Mouse (Mus musculus): Measurements from ENCODE around the gene Nrxn1. TPM values are rescaled to one million over a fixed set of nuclear protein-coding genes. Genes with fewer than 3 reads are reported as not detected.

Gene Nrxn1
- total RNA-seq, 2 experiments from 2014 or later, result 1.8 TPM

DNA sequence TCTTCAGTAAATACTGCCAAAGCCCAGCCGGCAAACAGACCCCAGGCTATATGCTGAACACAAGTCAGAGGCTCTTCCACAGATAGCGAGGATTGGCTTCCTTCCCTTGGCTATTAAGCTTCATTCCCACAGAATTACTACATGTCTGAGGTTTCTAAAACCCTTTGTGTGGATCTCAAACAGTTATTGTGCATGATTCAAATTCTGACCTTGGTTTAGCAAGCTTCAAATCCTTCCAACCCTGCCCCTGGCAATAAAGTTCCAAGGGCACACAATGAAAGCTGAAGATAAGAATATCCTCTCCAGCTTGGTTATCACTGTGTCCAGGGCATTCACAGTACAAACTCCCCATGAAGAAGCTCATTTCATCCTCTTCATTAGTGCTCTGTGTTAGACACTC lies 416.2 kb downstream of the Nrxn1 start:
- DNase-seq (ENCODE audit: low spot score in 2 of 2), result no peak

DNA sequence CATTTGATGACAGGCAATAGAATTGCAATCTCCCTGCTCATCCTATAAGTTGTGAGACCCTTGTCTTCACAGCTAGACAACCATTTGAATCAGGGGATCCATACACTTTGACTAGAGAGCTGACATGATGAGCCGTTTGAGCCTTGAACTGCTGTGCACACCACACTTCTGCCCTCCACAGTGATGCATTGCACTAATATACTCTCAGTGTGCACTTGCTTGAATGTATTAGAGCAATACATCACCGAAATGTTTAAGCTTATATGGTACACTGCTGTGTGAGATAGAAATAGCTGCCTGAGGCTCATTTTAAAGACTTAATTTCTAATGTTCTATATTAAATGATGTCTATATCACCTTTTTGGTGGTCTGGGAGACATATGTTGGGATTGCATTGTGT lies 430.6 kb downstream of the Nrxn1 start:
- no peak for DNase-seq (ENCODE audit: low spot score in 2 of 2)

DNA sequence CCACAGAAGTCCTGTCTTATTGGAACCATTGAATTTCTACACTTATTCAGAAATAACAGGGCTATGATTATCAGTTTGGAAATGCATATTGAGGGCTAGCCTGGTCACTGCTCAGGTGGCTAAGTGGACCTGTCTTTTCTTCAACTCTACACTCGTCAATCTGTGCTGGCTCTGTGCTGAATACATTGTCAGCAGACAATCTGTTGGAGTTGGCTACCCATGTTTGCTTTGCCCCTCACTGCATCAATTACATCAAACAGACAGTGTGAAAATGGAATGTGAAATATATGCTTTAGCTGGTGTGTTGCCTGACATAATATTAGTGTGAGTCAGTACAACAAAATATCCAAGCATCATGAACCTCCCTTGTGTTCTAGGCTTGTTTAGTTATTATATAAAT lies 438.4 kb downstream of the Nrxn1 start:
- no peak for DNase-seq (ENCODE audit: low spot score in 2 of 2)

DNA sequence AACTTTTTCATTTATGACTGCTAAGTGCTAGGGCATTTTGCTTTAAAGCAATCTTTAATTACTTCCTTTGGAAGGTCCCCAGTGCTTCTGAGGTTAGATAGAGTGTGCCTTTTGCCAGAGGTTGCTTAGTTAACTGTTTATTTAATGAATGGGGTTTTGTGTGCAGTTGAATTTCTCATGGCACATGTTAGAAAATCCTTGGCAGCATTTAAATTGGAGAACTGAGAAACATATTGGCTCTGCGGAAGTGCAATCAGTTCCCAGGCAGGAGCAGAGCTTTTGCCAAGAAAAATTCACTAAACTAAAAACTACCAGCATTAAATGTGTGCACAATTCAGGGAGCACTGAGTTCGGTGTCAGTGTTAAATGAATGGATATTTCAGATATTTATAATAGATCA lies 439.5 kb downstream of the Nrxn1 start:
- DNase-seq (ENCODE audit: low spot score in 2 of 2), result no peak

DNA sequence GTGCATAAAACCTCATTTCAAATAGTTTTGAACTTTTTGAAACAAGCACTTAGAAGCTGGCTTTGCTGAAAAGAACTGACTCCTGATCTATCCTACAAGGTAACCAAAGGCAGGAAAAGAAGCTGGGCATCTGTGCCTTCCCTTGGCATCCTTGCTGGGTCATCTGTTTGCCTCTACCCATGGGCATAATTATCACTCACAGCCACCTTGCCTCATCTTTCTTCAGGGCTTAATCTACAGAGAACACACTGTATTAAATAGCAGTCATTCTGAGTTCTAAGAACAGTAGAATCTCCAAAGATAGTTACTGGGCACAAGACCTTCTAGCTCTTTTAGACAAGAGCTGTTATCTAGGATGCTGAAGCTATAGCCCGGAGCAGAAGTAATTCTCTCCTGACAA lies 442.6 kb downstream of the Nrxn1 start:
- no peak for DNase-seq (ENCODE audit: low spot score in 2 of 2)

DNA sequence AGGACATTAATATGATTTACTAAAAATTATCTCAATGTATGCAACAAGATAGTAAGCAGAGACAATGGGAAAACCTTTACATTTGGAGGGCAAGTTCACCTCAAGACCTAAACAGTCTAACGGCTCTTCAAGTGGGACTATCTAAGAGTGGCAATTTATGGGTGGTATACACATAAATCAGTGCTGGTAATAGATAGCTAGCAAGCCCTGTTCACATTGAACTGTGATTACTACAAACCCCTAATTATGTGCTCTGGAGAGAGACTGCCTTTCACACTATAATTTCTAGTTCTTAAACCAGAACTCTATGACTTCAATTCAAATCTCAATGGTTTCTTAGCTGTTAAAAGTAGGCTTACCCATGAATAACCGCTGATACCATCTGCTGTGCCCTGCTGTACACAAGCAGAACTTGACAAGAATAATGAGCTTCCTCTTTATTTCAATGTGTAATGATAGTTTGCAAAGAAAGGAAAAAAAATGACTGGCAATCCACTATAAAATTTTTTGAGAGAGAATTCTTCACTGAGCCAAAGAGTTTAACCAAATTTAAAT lies 453.8 kb downstream of the Nrxn1 start:
- no peak for DNase-seq (ENCODE audit: low spot score in 2 of 2)

DNA sequence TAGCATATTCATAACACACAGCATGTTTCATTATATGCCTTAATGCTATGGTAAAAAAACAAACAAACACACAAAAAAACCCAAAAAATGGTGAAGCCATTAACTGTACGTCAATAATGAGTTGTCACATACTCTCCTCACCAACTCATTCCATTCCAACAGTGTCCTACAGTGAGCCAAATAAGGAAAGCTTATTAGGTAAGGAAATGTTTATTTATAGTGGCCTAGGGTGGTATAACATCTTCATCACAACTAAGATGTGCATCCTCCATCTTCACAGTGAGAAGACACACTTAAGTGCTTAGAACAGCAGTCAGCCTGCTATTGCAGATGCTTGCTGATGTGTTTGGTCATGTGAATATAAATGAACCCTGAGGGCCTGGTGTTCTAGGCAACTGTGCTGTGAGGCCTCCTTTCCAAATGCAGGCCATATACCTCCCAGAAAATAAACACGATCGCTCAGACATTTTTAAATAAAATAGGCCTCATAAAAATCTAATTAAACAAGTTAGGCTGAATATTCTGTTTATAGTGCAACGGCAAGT lies 454.6 kb downstream of the Nrxn1 start:
- no peak for DNase-seq (ENCODE audit: low spot score in 2 of 2)

DNA sequence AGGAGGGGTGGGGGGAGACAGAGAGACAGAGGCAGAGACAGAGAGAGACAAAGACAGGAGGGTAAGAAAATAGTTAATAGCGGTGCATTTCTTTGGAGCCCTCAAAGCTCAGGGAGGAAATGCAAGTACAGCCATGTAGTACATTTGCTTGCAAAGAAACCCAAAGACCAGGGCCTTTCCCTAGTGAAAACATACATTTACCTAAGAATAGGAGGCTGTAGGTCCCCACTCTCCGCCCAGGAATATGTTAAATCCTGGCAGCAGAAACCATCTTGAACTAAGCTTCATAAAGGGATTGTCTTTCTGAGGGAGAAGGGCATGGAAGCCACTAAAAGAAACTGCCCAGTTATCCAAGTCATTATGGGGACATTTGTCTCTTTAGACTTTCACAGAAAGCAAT lies 461.5 kb downstream of the Nrxn1 start:
- no peak for DNase-seq (ENCODE audit: low spot score in 2 of 2)

DNA sequence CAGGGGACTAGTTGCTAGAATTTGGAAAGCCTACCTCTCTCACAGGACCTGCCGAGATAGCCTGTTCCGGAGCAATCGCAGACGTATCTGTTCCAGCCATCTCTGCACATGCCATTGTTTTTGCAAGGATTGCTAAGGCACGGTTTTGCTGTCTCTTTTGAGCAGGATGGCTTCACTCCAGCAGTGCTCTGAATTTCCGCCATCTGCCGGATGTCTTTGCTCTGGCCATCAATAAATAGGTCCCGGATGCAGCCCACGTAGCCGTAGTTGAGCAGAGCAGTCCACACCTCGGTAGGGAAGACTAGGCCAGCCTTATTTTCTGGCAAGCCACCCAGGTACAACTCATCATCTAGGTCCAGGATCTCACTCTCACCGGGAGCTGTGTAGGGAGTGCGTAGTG lies 463.0 kb downstream of the Nrxn1 start:
- no peak for DNase-seq (ENCODE audit: low spot score in 2 of 2)

DNA sequence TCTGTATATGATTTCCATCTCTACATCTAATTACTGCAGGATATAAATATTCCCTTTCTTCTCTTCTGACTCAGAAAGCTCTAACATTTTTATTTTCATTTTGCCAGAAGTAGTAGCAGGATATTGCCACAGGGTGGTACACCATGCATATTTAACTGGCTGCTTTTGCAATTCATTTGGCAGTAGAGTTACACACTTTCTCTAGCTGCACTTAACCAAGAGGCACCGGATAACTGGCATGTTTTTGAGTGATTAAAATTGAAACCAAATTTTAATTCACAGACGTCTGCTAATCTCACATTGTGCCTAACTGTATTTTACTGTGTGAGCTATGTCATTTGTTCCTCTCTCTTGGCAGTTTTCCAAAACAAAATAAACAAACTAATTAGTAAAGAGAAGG lies 464.4 kb downstream of the Nrxn1 start:
- DNase-seq (ENCODE audit: low spot score in 2 of 2), result no peak

DNA sequence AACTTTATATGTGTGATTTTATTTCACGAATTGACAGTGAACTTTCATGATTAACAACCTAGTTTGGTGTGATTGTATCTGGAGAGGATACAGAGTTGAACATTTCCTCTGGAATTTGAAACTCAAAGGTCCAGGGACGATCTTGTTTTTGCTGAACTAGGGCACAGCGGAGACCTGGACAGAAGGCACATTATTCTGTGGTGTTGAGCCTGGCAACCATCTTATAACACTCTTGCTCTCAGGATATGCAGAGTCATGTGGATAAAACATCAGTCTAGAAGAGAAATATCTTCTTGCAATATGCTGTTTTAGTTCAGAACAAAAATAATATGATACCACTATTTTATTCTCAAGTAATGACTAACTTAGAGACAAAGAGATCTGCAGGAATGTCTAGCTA lies 464.9 kb downstream of the Nrxn1 start:
- DNase-seq (ENCODE audit: low spot score in 2 of 2), result no peak

DNA sequence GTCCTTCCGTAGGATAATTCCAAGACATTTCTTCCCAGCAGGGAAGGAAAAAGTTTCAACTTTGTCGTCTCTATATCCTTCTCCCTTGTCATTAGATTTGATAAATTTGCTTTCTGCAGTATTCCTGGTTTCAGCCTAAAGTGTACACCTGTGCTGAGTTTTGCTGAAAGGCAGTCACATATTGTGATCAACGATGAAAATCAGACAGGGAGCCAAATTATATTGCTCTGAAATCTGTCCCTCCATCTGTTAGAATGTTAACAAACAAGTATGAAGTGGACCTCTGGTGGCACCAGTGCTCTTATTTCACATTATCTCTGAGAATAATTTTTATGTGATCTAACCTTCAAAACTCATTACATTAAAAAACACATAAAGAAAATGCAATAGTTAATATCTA lies 465.5 kb downstream of the Nrxn1 start:
- DNase-seq (ENCODE audit: low spot score in 2 of 2), result no peak

DNA sequence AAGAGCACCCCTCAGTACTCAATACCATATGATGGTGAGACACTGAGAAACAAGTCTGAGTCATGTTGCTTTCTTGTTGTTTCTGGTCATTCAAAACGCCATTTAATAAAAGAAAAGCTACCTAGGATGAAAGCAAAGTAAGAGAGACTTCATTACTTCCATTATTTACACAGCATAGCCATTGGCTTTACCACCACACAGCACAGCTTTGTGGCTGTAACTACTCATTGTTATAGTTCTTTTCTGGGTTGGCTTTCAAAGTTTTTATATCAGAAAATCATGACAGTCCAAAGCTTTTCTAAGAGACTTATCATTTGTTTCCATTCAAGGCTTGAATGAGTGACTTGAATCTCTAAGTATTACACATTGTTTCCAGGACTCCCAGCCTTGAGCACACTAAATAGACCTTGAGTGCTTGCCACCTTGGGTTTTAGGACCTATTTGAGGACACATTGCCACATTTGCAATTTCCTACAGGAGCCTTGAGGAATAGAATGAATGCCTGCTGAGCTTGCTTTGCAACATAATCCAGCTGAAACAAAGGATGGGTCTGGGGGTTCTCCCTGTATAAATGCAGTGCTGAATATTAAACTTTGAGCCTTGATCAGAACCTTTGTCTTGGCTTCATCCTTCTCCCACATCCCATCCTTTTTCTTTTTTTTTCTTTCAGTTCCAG lies 468.1 kb downstream of the Nrxn1 start:
- no peak for DNase-seq (ENCODE audit: low spot score in 2 of 2)

DNA sequence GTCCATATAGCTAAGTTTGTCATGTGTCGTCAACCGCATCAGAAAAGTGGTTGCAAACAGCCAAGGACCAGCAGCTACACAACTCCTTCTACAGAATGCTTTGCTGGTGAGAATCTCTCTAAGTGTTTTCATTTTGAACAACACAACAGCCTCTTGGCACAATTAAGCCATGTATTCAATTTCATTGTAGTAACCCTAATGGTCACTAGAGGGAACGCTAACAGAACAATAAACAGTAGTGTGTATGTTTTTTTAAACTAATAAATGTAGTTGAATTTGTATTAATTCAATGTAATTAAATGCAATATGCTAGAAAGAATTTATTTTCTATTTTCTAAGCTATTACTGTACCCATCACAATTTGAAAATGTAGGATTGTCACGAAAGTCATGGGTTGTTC lies 471.0 kb downstream of the Nrxn1 start:
- DNase-seq (ENCODE audit: low spot score in 2 of 2), result no peak

DNA sequence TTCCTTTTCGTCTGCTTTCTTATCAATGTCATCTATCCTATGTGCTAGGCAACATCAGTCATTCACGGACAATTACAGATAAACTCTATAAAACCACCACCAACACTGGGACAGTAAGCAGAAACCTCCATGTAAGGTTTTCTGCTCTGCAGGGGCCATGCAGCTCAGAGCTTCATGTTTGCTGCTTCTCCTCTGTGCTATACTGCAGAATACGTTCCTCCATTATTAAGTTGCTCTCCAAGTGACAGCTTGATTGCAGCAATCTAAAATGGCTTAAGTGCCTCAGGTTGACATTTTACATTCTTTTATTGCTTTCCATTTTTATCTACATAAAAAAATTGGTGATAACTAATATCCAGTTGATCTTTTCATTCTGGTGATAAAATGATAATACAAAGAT lies 477.9 kb downstream of the Nrxn1 start:
- no peak for DNase-seq (ENCODE audit: low spot score in 2 of 2)

DNA sequence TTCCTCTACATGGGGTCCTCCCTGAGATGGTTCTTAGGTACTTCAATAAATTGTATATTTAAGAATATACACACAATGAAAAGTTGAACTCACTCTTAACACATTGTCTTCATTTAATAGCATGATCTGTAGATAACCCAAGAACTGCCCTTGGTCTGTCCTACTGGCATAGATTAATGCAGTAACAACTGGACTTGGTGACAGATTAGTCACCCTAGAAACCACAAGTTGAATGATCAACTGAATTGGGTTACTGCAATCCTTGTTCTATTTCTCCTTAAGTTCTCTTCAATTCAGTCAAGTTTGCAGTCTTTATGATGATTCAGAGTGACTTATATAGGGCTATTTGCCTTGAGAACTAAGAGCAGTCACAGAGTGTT lies 485.5 kb downstream of the Nrxn1 start:
- no peak for DNase-seq (ENCODE audit: low spot score in 2 of 2)

DNA sequence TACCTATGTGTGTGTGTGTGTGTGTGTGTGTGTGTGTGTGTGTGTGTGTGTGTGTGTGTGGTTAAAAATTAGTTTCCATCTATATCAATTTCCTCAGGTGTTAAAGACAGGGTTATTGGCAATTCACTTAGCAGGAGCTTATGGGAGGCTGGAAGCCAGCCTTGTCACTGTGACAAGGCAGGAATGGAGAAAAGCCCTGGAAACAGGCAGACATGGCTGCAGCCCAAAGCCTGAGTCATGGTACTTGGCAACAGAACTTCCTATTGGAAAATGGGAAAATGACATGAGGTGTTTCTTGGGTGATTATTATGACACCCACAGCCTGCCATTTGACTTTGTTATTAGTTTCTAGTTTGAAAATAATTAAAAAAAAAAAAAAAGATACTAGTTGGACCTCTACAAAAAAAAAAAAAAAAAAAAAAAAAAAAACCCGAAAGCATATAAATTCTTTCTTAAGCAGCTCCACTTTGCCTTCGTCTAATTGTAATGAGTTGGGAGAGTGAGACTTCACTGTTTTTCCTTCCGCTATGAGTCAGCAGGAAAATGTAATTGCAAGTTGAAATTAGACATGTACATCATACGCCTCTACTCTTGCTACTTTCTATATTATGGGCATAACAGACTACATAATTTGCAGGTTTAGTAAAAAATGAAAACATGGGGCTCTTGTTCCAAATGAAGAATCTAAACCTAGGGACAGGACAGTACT lies 486.0 kb downstream of the Nrxn1 start:
- peak in 1 of 2 experiments; percentile 9 for DNase-seq (ENCODE audit: low spot score in 2 of 2)

DNA sequence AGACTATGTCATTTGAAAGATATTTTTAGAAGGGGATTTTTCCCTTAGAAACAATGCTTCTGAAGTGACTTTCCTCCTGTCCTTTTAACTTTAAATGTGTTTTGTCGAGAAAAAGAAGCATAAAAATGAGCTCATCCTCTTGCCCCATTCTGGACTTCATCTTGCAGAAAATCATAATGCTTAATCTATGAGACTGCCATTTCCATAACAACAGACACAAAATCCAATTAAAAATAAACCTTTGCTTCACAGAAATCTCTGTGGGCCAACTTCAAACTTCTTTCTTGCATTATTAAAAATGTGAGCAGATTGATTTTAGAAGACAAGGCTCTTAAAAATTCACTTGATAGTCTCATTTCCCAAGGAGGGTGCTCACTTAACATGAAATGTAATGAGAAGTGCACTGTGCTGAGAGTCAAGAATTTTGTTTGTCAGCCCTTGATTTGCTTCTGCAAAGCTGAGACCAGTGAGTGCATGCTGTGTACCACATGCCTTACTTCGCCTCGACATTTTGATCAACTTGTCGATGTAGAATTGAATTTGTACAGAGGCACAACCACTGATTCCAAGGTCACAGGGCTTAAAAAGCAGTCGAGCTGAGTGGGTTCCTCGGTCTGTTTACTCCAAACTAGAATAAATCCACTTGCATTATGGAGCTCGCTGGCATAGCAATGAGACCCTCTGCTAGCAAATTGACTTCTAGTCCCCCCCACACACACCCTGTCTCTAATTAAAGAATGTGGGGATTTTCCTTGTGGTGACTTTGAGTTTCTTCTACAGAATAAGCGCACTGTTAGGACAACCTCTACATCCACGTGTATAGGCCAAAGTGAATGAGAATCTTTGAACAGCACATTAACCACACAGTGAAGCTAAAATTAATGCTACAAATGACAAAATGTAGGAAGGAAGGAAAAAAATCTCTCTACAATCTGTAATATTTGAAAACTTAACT lies 493.0 kb downstream of the Nrxn1 start:
- no peak for DNase-seq (ENCODE audit: low spot score in 2 of 2)

DNA sequence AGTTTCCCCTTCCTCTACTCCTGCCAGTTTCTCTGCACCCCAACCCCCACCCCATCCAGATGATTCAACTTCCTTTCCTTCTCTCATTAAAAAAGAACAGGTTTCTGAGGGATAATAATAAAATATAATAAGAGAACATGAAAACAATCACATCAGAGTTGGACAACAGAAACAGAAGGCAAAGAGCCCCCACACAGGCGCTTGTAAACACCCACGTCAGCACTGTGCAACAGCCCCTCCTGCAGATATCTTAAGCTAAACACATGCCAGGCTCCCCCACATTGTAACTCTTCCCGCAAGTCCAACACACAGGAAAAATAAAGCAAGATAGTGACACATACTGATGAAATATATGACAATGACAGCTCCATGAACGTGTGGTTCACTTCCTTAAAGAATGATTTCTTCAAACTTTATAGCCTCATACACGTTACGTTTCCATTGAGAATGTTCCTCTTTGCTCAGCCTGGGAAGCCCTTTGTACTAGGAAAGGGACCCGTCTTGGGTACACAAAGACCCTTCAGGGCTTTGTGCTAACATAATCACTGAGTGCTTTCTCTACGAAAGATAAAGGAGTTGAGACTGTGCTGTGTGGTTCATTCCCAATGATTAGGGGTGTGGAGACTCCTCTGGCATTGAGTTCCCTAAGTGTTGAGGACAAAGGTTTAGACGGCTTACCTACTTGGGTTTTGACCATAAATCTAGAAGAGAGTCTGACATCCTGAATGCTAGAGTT lies 497.9 kb downstream of the Nrxn1 start:
- DNase-seq (ENCODE audit: low spot score in 2 of 2), result no peak

DNA sequence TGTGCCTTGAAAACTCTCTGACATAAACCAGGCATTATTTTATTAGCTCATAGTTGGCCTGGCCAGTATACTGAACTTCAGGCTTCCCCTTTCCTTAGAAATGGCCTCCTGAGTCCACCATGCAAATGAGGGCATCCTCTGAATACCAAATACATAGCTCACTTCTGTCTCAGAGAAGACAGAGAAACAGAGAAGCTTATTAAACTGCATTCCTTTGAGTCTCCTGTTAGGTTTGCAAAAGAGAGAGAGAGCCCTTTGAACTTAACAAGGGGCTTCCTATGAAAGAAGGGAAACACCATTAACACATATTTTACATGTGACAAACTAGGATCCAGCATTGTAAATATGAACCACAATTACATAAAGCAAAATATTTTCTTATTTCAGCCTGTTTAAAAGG lies 506.0 kb downstream of the Nrxn1 start:
- no peak for DNase-seq (ENCODE audit: low spot score in 2 of 2)
